Mouse (Mus musculus) CD4-positive, CD25-positive, alpha-beta regulatory T cell, adult 9 weeks (primary cell): ENCODE measurements around the gene Gm11562. TPM values are rescaled to one million over a fixed set of nuclear protein-coding genes. Genes with fewer than 3 reads are reported as not detected.

Experiments used
- polyA plus RNA-seq: library from polyadenylated mRNA; unstranded; fragments of 100-300 nt; shearing (Covaris generic); gene quantifications from one replicate; pipeline ENCODE4 v1.2.1, GENCODE M21; 2017

Gene Gm11562
- polyA plus RNA-seq = not detected

GRCm38 (mm10) chr11:99620335-99620734 is at the start of gene Gm11562:
Gene Gm11562, minus strand, starts transcription at chr11:99620435.

GRCm38 (mm10) chr11:99665860-99666259 is 45.6 kb upstream of the Gm11562 start, which contains the start of gene Krtap4-6:
Gene Krtap4-6, minus strand, starts transcription at chr11:99665960.

GRCm38 (mm10) chr11:99658467-99659010 is 38.3 kb upstream of the Gm11562 start, which contains the start of gene Gm11563:
Gene Gm11563, minus strand, starts transcription at chr11:99658960.

GRCm38 (mm10) chr11:99650136-99650535 is 29.9 kb upstream of the Gm11562 start, which contains the start of gene Gm11555:
Gene Gm11555, minus strand, starts transcription at chr11:99650236.

GRCm38 (mm10) chr11:99643635-99644139 is 23.5 kb upstream of the Gm11562 start, which contains the start of gene Krtap4-7:
Gene Krtap4-7, minus strand, starts transcription at chr11:99644089.

GRCm38 (mm10) chr11:99634653-99635134 is 14.5 kb upstream of the Gm11562 start, which contains the start of gene Krtap4-2:
Gene Krtap4-2, minus strand, starts transcription at chr11:99635084.

GRCm38 (mm10) chr11:99628138-99628537 is 7.9 kb upstream of the Gm11562 start, which contains the start of gene Krtap4-1:
Gene Krtap4-1, minus strand, starts transcription at chr11:99628238.

GRCm38 (mm10) chr11:99614796-99615363 is 5.4 kb downstream of the Gm11562 start, which contains the start of gene Krtap2-4:
Gene Krtap2-4, minus strand, starts transcription at chr11:99614846.

GRCm38 (mm10) chr11:99610089-99610488 is 10.1 kb downstream of the Gm11562 start, which contains the start of gene Gm11937:
Gene Gm11937, minus strand, starts transcription at chr11:99610189.

GRCm38 (mm10) chr11:99603208-99603607 is 17.0 kb downstream of the Gm11562 start, which contains the start of gene Gm11938:
Gene Gm11938, minus strand, starts transcription at chr11:99603308.

GRCm38 (mm10) chr11:99597742-99598141 is 22.5 kb downstream of the Gm11562 start, which contains the start of gene Krtap9-3:
Gene Krtap9-3, minus strand, starts transcription at chr11:99598105.

GRCm38 (mm10) chr11:99590981-99591380 is 29.3 kb downstream of the Gm11562 start, which contains the start of gene Krtap1-3:
Gene Krtap1-3, minus strand, starts transcription at chr11:99591339.

GRCm38 (mm10) chr11:99583245-99583704 is 37.0 kb downstream of the Gm11562 start, which contains the start of gene Krtap1-4:
Gene Krtap1-4, minus strand, starts transcription at chr11:99583654.

GRCm38 (mm10) chr11:99580636-99581035 is 39.6 kb downstream of the Gm11562 start, which contains the start of gene Krtap1-5:
Gene Krtap1-5, minus strand, starts transcription at chr11:99581016.

Other genes starting within 250 kb of the Gm11562 start
- gene Krt28, start 245.5 kb downstream of the Gm11562 start, polyA plus RNA-seq = not detected
- gene Krt10, start 231.1 kb downstream of the Gm11562 start, polyA plus RNA-seq = 18.4 TPM
- not detected for gene Krt12, start 198.2 kb downstream of the Gm11562 start, polyA plus RNA-seq
- not detected for gene Krt20, start 182.3 kb downstream of the Gm11562 start, polyA plus RNA-seq
- gene Krt23, start 127.3 kb downstream of the Gm11562 start, polyA plus RNA-seq = not detected
- not detected for gene Krt39, start 99.1 kb downstream of the Gm11562 start, polyA plus RNA-seq
- not detected for gene Krt40, start 77.3 kb downstream of the Gm11562 start, polyA plus RNA-seq
- not detected for gene Krtap3-3, start 69.6 kb downstream of the Gm11562 start, polyA plus RNA-seq
- gene Krtap3-2, start 63.6 kb downstream of the Gm11562 start, polyA plus RNA-seq = not detected
- gene Gm11939, start 61.0 kb downstream of the Gm11562 start, polyA plus RNA-seq = not detected
- not detected for gene Krtap3-1, start 53.8 kb downstream of the Gm11562 start, polyA plus RNA-seq
- gene Krtap1-5, start 39.4 kb downstream of the Gm11562 start, polyA plus RNA-seq = not detected
- gene Krtap1-4, start 36.8 kb downstream of the Gm11562 start, polyA plus RNA-seq = not detected
- gene Krtap1-3, start 29.1 kb downstream of the Gm11562 start, polyA plus RNA-seq = not detected
- not detected for gene Krtap9-3, start 22.3 kb downstream of the Gm11562 start, polyA plus RNA-seq
- not detected for gene Gm11938, start 17.1 kb downstream of the Gm11562 start, polyA plus RNA-seq
- not detected for gene Gm11937, start 10.2 kb downstream of the Gm11562 start, polyA plus RNA-seq
- not detected for gene Krtap2-4, start 5.6 kb downstream of the Gm11562 start, polyA plus RNA-seq
- not detected for gene Krtap4-1, start 7.8 kb upstream of the Gm11562 start, polyA plus RNA-seq
- gene Krtap4-2, start 14.6 kb upstream of the Gm11562 start, polyA plus RNA-seq = not detected
- gene Krtap4-7, start 23.7 kb upstream of the Gm11562 start, polyA plus RNA-seq = not detected
- not detected for gene Gm11555, start 29.8 kb upstream of the Gm11562 start, polyA plus RNA-seq
- gene Gm11563, start 38.5 kb upstream of the Gm11562 start, polyA plus RNA-seq = not detected
- not detected for gene Krtap4-6, start 45.5 kb upstream of the Gm11562 start, polyA plus RNA-seq
- gene Gm14190, start 70.3 kb upstream of the Gm11562 start, polyA plus RNA-seq = not detected
- not detected for gene Gm14180, start 113.9 kb upstream of the Gm11562 start, polyA plus RNA-seq
- not detected for gene Gm11595, start 152.5 kb upstream of the Gm11562 start, polyA plus RNA-seq
- gene Krtap4-8, start 160.3 kb upstream of the Gm11562 start, polyA plus RNA-seq = not detected
- not detected for gene Krtap4-9, start 164.8 kb upstream of the Gm11562 start, polyA plus RNA-seq
- gene Gm11596, start 173.0 kb upstream of the Gm11562 start, polyA plus RNA-seq = not detected
- not detected for gene Gm11569, start 178.5 kb upstream of the Gm11562 start, polyA plus RNA-seq
- not detected for gene Gm11554, start 184.0 kb upstream of the Gm11562 start, polyA plus RNA-seq
- not detected for gene Krtap4-13, start 189.5 kb upstream of the Gm11562 start, polyA plus RNA-seq
- gene Gm11564, start 195.2 kb upstream of the Gm11562 start, polyA plus RNA-seq = not detected
- not detected for gene 2300003K06Rik, start 217.6 kb upstream of the Gm11562 start, polyA plus RNA-seq
- gene Krtap4-16, start 231.2 kb upstream of the Gm11562 start, polyA plus RNA-seq = not detected
- not detected for gene Gm11568, start 237.5 kb upstream of the Gm11562 start, polyA plus RNA-seq
- not detected for gene Gm11559, start 244.0 kb upstream of the Gm11562 start, polyA plus RNA-seq